Mouse (Mus musculus) embryonic fibroblast, embryonic 13.5 days (primary cell): ENCODE data around the gene Lamb3.

ENCODE experiments used
- CTCF ChIP-seq: IDR thresholded peaks from 2 replicates; pipeline ENCODE4 v1.5.1; 2011; ENCODE audit warnings: mild to moderate bottlenecking, control low read depth, low read length, moderate library complexity, borderline replicate concordance; ENCODE audit not compliant: insufficient read depth
- POLR2A ChIP-seq: IDR thresholded peaks from 2 replicates; pipeline ENCODE4 v1.6.1; 2011; ENCODE audit warnings: low read depth, mild to moderate bottlenecking, control low read depth, low read length, moderate library complexity

DNA sequence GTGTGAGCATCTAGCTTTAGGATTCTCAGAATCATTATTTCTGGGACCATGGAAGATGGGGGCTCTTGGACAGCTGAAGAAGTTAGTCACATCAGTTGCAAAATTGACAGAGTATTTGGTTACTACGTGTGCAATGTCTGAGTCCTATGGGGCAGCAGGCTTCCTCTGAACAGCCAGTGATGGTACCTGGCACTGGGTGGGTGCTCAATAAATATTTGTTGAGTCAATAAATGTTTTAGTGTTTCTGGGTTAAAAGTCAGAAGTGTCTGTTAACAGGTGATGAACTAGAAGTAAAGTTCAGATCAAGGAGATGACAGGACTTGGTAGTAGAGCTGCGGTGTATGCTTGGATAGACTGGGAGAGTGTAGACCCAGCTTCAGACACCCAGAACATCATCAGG, 80.1 kb downstream of the Lamb3 start:
- TF ChIP-seq POLR2A (no peak), CTCF (no peak)
